Mouse (Mus musculus) hindbrain, postnatal 0 days (tissue): ENCODE measurements at regions not wholly inside any gene's neighbourhood (a gene's known extent, or its start where the extent isn't known, plus 50 kb on each side); places are given as distances from the start of the nearest gene placed in this dataset.

ENCODE experiments used
- ATAC-seq: fragments of 200-750 bp; cut with Nextera tagmentation; 2 replicates; pipeline ENCODE4 v1.8.0; 2017; ENCODE audit warnings: mild to moderate bottlenecking, moderate TSS enrichment, moderate library complexity
- DNase-seq: peaks from one replicate; pipeline ENCODE4 v3.0.0-alpha.2; 2015; ENCODE audit warnings: low spot score
- H3K27ac ChIP-seq: fragments of 300-500 bp; sonication (generic); 2 replicates; pipeline ENCODE4 v1.5.1; 2014; ENCODE audit warnings: mild to moderate bottlenecking
- H3K27me3 ChIP-seq: fragments of 300-500 bp; sonication (generic); 2 replicates; pipeline ENCODE4 v1.6.1; 2014; ENCODE audit warnings: low read length, mixed read lengths; ENCODE audit not compliant: insufficient read depth
- H3K36me3 ChIP-seq: fragments of 300-500 bp; sonication (generic); 2 replicates; pipeline ENCODE4 v1.6.1; 2014; ENCODE audit warnings: low read length, mixed read lengths; ENCODE audit not compliant: insufficient read depth
- H3K4me1 ChIP-seq: fragments of 300-500 bp; sonication (generic); 2 replicates; pipeline ENCODE4 v1.6.1; 2014; ENCODE audit warnings: antibody characterized with exemption, low read length, mixed read lengths; ENCODE audit not compliant: insufficient read depth
- H3K4me2 ChIP-seq: fragments of 300-500 bp; sonication (generic); 2 replicates; pipeline ENCODE4 v1.6.1; 2014; ENCODE audit warnings: low read depth, mild to moderate bottlenecking, low read length, moderate library complexity, mixed read lengths
- H3K4me3 ChIP-seq: fragments of 300-500 bp; sonication (generic); 2 replicates; pipeline ENCODE4 v1.5.1; 2014; ENCODE audit warnings: low read length
- H3K9ac ChIP-seq: fragments of 300-500 bp; sonication (generic); replicated peaks from 2 replicates; pipeline ENCODE4 v1.6.1; 2014; ENCODE audit warnings: mild to moderate bottlenecking, low read length, moderate library complexity, mixed read lengths
- H3K9me3 ChIP-seq: fragments of 300-500 bp; sonication (generic); 2 replicates; pipeline ENCODE4 v1.6.1; 2016; ENCODE audit warnings: low read length, mixed read lengths
- CTCF ChIP-seq: IDR thresholded peaks from 2 replicates; pipeline ENCODE4 v1.5.1; 2016; ENCODE audit warnings: antibody characterized with exemption, control low read depth, low read depth
- WGBS: fragments of 180-500 bp; shearing (Covaris S2); extraction: QIAGEN DNeasy Blood & Tissue Kit; methylation state at CpG from one replicate; pipeline ENCODE4 v1.1.7; 2014; 5-methylcytosine and 5-hydroxymethylcytosine counted together

GRCm38 (mm10) chrX:61823604-61824003 is 114.3 kb downstream of the Ldoc1 start:
- H3K36me3 ChIP-seq: no peaks in the 10 kb centered on the region
- DNase-seq: peak; percentile 25
- H3K9me3 ChIP-seq: no peaks in the 10 kb centered on the region
- no peak overlapping the region for H3K4me2 ChIP-seq
- ATAC-seq: 0 out of 2 replicates have a peak, but pooled peaks have one; percentile 62
- TF ChIP-seq CTCF: no peak
- H3K4me3 ChIP-seq: no peak overlapping the region
- no peaks in the 10 kb centered on the region for H3K4me1 ChIP-seq
- no peak overlapping the region for H3K27ac ChIP-seq
- no peaks in the 10 kb centered on the region for H3K27me3 ChIP-seq
- H3K9ac ChIP-seq: no peak overlapping the region

- no peak for ATAC-seq
- no peak overlapping the region for H3K4me3 ChIP-seq
- no peaks in the 10 kb centered on the region for H3K9me3 ChIP-seq
Observed at GRCm38 (mm10) chrX:61824330-61824729, 115.0 kb downstream of the Ldoc1 start.

More at GRCm38 (mm10) chrX:61824330-61824729, 115.0 kb downstream of the Ldoc1 start:
- no peak for DNase-seq
- Histone ChIP-seq H3K27ac (no peak overlapping the region), H3K27me3 (no peaks in the 10 kb centered on the region), H3K36me3 (no peaks in the 10 kb centered on the region), H3K4me1 (no peaks in the 10 kb centered on the region), H3K9ac (no peak overlapping the region), H3K4me2 (no peak overlapping the region)
- 67% methylated on average over 2 of the region's 2 CpGs for WGBS
- TF ChIP-seq CTCF: no peak
